23 mouse cellular contexts compared by ENCODE assay signal in the genomic region with DNA sequence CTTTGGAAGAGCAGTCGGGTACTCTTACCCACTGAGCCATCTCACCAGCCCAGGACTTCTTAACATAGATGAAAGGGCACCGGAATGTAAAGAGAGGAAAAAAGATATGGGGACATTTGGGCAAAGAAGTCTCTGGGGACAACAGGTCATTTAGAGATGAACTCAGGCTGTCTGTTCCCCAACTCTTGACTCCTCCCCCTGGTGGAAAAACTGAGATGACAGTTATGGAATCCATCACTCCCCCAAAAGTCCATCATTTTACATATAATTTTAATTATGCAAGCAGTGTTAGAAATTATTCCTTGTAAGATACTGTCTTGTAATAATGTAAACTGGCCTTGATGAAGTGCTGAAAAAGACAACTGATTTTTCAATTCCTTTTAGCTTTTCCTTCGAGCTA. TPM values are rescaled to one million over a fixed set of nuclear protein-coding genes. Genes with fewer than 3 reads are reported as not detected.
A peak's percentile ranks its signal among the peaks of the same experiment; 100 is the strongest.
DNase-seq lines count a peak whose midpoint lies in the region; ATAC-seq and TF ChIP-seq lines count a peak whose summit lies in the region.
"Had no signal": no experiment of that assay in that cellular context is flagged by ENCODE, and none has a peak within 500 bp of the region (broad histone marks: within the 10 kb centered on the region; RNA-seq: fewer than 3 reads in every experiment).

No protein-coding gene starts in this region.

- no peak for TF ChIP-seq EP300 in MEL (IDR thresholded peaks at IDR 0.05; ENCODE audit: low read depth in 1 of 2, low read length in 2 of 2)

- no peak for DNase-seq in heart, adult 18-20 months
- no peak for DNase-seq in left cerebral cortex, adult 2 months (ENCODE audit: extremely low spot score in 1 of 2, low spot score in 2 of 2)
- DNase-seq in left cerebral cortex, postnatal 25 days (ENCODE audit: low spot score in 2 of 2) = no peak
- peak; percentile 30 for DNase-seq in MEL (ENCODE audit: low read depth, low spot score)
- DNase-seq in limb, embryonic 10.5 days (ENCODE audit: low spot score) = no peak
- DNase-seq in urinary bladder, postnatal 10 days (ENCODE audit: low spot score) = no peak
- DNase-seq: adrenal gland, adult 2 months; cerebellum, adult 11-12 months; cerebellum, postnatal 14 days; embryo, embryonic 11 days; gastrocnemius, postnatal 10 days; heart, adult 11 months; kidney, adult 18-20 months; layer of hippocampus, postnatal 36 days; liver; lung, postnatal 4 days; midbrain, embryonic 14.5 days; retina, postnatal 1 day had no signal

- H3K4me1 ChIP-seq in heart, embryonic 13.5 days = peaks cover 68% of the 10 kb centered on the region
- peaks cover 0 to 3% of the 10 kb centered on the region in 2 experiments; a peak in 3 of 4 replicates for H3K4me1 ChIP-seq in MEL (ENCODE audit: control insufficient read depth in 1 of 2, insufficient read depth in 2 of 2, low read length in 2 of 2)
- peaks cover 47% of the 10 kb centered on the region for H3K4me1 ChIP-seq in limb, embryonic 10.5 days

- peak; percentile 29 for TF ChIP-seq CTCF in left cerebral cortex, adult 2 months (IDR thresholded peaks at IDR 0.05)
- no peak; a peak in 1 of 6 replicates for TF ChIP-seq CTCF in MEL (IDR thresholded peaks at IDR 0.05 in 2 of 3, conservative IDR thresholded peaks at IDR 0.05 in 1 of 3; ENCODE audit: control insufficient read depth in 1 of 3, insufficient read depth in 1 of 3, low read depth in 2 of 3, low read length in 3 of 3, poor library complexity in 1 of 3, severe bottlenecking in 1 of 3)

- no peak overlapping the region for H3K9ac ChIP-seq in heart, embryonic 13.5 days
- H3K9ac ChIP-seq in MEL (ENCODE audit: control insufficient read depth, low read depth, low read length, poor library complexity, severe bottlenecking) = no peak overlapping the region

- H3K4me2 ChIP-seq in heart, embryonic 13.5 days = peak overlapping the region; percentile 87

- H3K9me3 ChIP-seq in heart, embryonic 13.5 days = no peaks in the 10 kb centered on the region
- H3K9me3 ChIP-seq in MEL (replicated peaks; ENCODE audit: insufficient read depth, low read length) = no peaks in the 10 kb centered on the region
- no peaks in the 10 kb centered on the region for H3K9me3 ChIP-seq in limb, embryonic 10.5 days (replicated peaks)
- H3K9me3 ChIP-seq: neural tube, embryonic 13.5 days had no signal

- intact Hi-C loops in left cerebral cortex, adult 2 months (cut with DNase I) = no loop called here
- intact Hi-C loops in left cerebral cortex, postnatal 25 days (cut with DNase I) = no loop called here

- H3K27me3 ChIP-seq in heart, embryonic 13.5 days (replicated peaks) = no peaks in the 10 kb centered on the region
- H3K27me3 ChIP-seq in MEL (ENCODE audit: control insufficient read depth in 1 of 2, insufficient read depth in 2 of 2, low read length in 2 of 2) = no peaks in the 10 kb centered on the region
- H3K27me3 ChIP-seq in limb, embryonic 10.5 days (ENCODE audit: low read depth, poor library complexity, severe bottlenecking) = no peaks in the 10 kb centered on the region

- peak overlapping the region; percentile 98 for H3K27ac ChIP-seq in heart, embryonic 13.5 days (replicated peaks)
- no peak overlapping the region for H3K27ac ChIP-seq in left cerebral cortex, adult 2 months
- no peak overlapping the region for H3K27ac ChIP-seq in MEL (ENCODE audit: control insufficient read depth, low read depth, low read length)
- 0 out of 2 replicates have a peak overlapping the region, but pooled peaks have one; percentile 96 for H3K27ac ChIP-seq in limb, embryonic 10.5 days
- H3K27ac ChIP-seq: hindbrain, postnatal 0 days had no signal

- H3K4me3 ChIP-seq in heart, embryonic 13.5 days = no peak overlapping the region
- H3K4me3 ChIP-seq in left cerebral cortex, adult 2 months = no peak overlapping the region
- no peak overlapping the region for H3K4me3 ChIP-seq in MEL (ENCODE audit: control insufficient read depth in 1 of 2, insufficient read depth in 1 of 2, low read depth in 2 of 2, low read length in 2 of 2)
- no peak overlapping the region for H3K4me3 ChIP-seq in limb, embryonic 10.5 days

- no peak for ATAC-seq in heart, embryonic 13.5 days (ENCODE audit: extremely low read depth, insufficient number of reproducible peaks, low FRiP score, low TSS enrichment)
- ATAC-seq: forebrain, embryonic 16.5 days; hindbrain, postnatal 0 days had no signal

- TF ChIP-seq POLR2A in MEL (IDR thresholded peaks at IDR 0.05; ENCODE audit: control insufficient read depth in 1 of 2, insufficient read depth in 1 of 2, low read depth in 1 of 2, low read length in 2 of 2, poor library complexity in 1 of 2) = no peak

- 71% methylated on average over 3 of the region's 3 CpGs for WGBS in heart, embryonic 13.5 days
- 91% methylated on average over 3 of the region's 3 CpGs for WGBS in limb, embryonic 10.5 days

- no peaks in the 10 kb centered on the region; the same call in 1 of the 2 replicates for H3K79me2 ChIP-seq in MEL (ENCODE audit: control insufficient read depth, insufficient read depth, low read length, poor library complexity)

- peaks cover 37% of the 10 kb centered on the region for H3K36me3 ChIP-seq in heart, embryonic 13.5 days
- H3K36me3 ChIP-seq in MEL (ENCODE audit: control insufficient read depth in 1 of 2, insufficient read depth in 2 of 2, low read length in 2 of 2) = peaks cover 0 to 4% of the 10 kb centered on the region in 2 experiments; a peak in 2 of 4 replicates
- H3K36me3 ChIP-seq in limb, embryonic 10.5 days = peaks cover 45% of the 10 kb centered on the region

- TF ChIP-seq RAD21 in MEL (IDR thresholded peaks at IDR 0.05; ENCODE audit: low read depth, low read length) = no peak

TF ChIP-seq in MEL, 35 proteins besides CTCF, POLR2A, EP300 and RAD21 (continues in another document):
- TF ChIP-seq SMC3 (IDR thresholded peaks at IDR 0.05; ENCODE audit: low read depth, low read length) = no peak
- no peak for TF ChIP-seq MAZ (IDR thresholded peaks at IDR 0.05; ENCODE audit: low read depth, low read length)
- no peak for TF ChIP-seq TBP (IDR thresholded peaks at IDR 0.05; ENCODE audit: low read depth, low read length)
- TF ChIP-seq MAX (IDR thresholded peaks at IDR 0.05; ENCODE audit: low read length) = no peak
- TF ChIP-seq USF1 (IDR thresholded peaks at IDR 0.05; ENCODE audit: low read depth, low read length) = no peak
- TF ChIP-seq MXI1 (IDR thresholded peaks at IDR 0.05; ENCODE audit: low read depth, low read length) = no peak
- TF ChIP-seq ZNF384 (IDR thresholded peaks at IDR 0.05; ENCODE audit: low read depth, low read length) = no peak
- no peak for TF ChIP-seq TCF12 (IDR thresholded peaks at IDR 0.05; ENCODE audit: low read depth, low read length)
- TF ChIP-seq KAT2A (conservative IDR thresholded peaks at IDR 0.05; ENCODE audit: low read depth, low read length) = no peak

RNA-seq across cellular contexts. Expression of a gene that starts 2.6 kb away (rescaled TPM):
- 4.6 and 4.7 TPM in 2 replicates for polyA plus RNA-seq in heart, embryonic 13.5 days (2015; fragmentation: Nextera tagmentation; extraction: Ambion mirVana)
- 1 to 10 TPM; 8.7 to 9.4 TPM for total RNA-seq in heart, adult 18-20 months (2021)
- 100 to 1,000 TPM; 188 to 196 TPM for total RNA-seq in left cerebral cortex, adult 2 months (2021)
- total RNA-seq in left cerebral cortex, postnatal 25 days (2021) = 100 to 1,000 TPM; 176 to 184 TPM
- 0.31 and 0.49 TPM in 2 replicates for total RNA-seq in MEL (2012; rRNA removed)
- polyA plus RNA-seq in MEL (2012; ENCODE audit: insufficient read depth in 1 of 2, insufficient read length in 2 of 2, low read depth in 1 of 2, low replicate concordance in 2 of 2, missing spikeins in 1 of 2) = 1 to 10 TPM in 1 of 2 experiments, not detected in 1; 2.1 TPM
- 7.0 and 8.2 TPM in 2 replicates for polyA plus RNA-seq in limb, embryonic 10.5 days (2016; fragmentation: Nextera tagmentation; extraction: Ambion mirVana)

RNA-seq across cellular contexts. Expression of a gene that starts 13.9 kb away (rescaled TPM):
- polyA plus RNA-seq in heart, embryonic 13.5 days (2015; fragmentation: Nextera tagmentation; extraction: Ambion mirVana) = 4.5 and 4.9 TPM in 2 replicates
- total RNA-seq in heart, adult 18-20 months (2021) = under 1 TPM in 1 of 2 experiments, not detected in 1; 0.47 TPM
- 1 to 10 TPM; 1.8 to 2.7 TPM for total RNA-seq in left cerebral cortex, adult 2 months (2021)
- total RNA-seq in left cerebral cortex, postnatal 25 days (2021) = 1 to 10 TPM; 2.5 to 4.0 TPM
- total RNA-seq in MEL (2012; rRNA removed) = 0.39 TPM in 1 of 2 replicates, not detected in the other
- polyA plus RNA-seq in MEL (2012; ENCODE audit: insufficient read depth in 1 of 2, insufficient read length in 2 of 2, low read depth in 1 of 2, low replicate concordance in 2 of 2, missing spikeins in 1 of 2) = 1 to 10 TPM in 1 of 2 experiments, not detected in 1; 2.2 TPM
- 15.4 and 18.5 TPM in 2 replicates for polyA plus RNA-seq in limb, embryonic 10.5 days (2016; fragmentation: Nextera tagmentation; extraction: Ambion mirVana)
- total RNA-seq: megakaryocyte-erythroid progenitor cell, adult 5-6 weeks had no signal

RNA-seq across cellular contexts. Expression of a gene that starts 28.6 kb away (rescaled TPM):
- 0.32 and 0.59 TPM in 2 replicates for polyA plus RNA-seq in heart, embryonic 13.5 days (2015; fragmentation: Nextera tagmentation; extraction: Ambion mirVana)
- total RNA-seq in heart, adult 18-20 months (2021) = 1 to 10 TPM; 1.5 TPM
- total RNA-seq in left cerebral cortex, adult 2 months (2021) = under 1 TPM; 0.11 to 0.21 TPM
- total RNA-seq in left cerebral cortex, postnatal 25 days (2021) = under 1 TPM; 0.14 to 0.16 TPM
- 19.6 and 22.8 TPM in 2 replicates for total RNA-seq in MEL (2012; rRNA removed)
- polyA plus RNA-seq in MEL (2012; ENCODE audit: insufficient read depth in 1 of 2, insufficient read length in 2 of 2, low read depth in 1 of 2, low replicate concordance in 2 of 2, missing spikeins in 1 of 2) = 10 to 100 TPM in 1 of 2 experiments, not detected in 1; 23.7 TPM
- polyA plus RNA-seq in limb, embryonic 10.5 days (2016; fragmentation: Nextera tagmentation; extraction: Ambion mirVana) = 0.18 and 0.43 TPM in 2 replicates
- total RNA-seq: layer of hippocampus, postnatal 36 days; megakaryocyte-erythroid progenitor cell, adult 5-6 weeks had no signal

RNA-seq across cellular contexts. Expression of a gene that starts 35.0 kb away (rescaled TPM):
- 9.6 and 11.1 TPM in 2 replicates for polyA plus RNA-seq in heart, embryonic 13.5 days (2015; fragmentation: Nextera tagmentation; extraction: Ambion mirVana)
- 10 to 100 TPM; 19.7 to 22.2 TPM for total RNA-seq in heart, adult 18-20 months (2021)
- total RNA-seq in left cerebral cortex, adult 2 months (2021) = 10 to 100 TPM in 1 of 2 experiments, 1 to 10 TPM in 1; 6.3 to 12.0 TPM
- 1 to 10 TPM; 3.8 to 7.3 TPM for total RNA-seq in left cerebral cortex, postnatal 25 days (2021)
- total RNA-seq in MEL (2012; rRNA removed) = 2.1 and 2.9 TPM in 2 replicates
- 1 to 10 TPM in 1 of 2 experiments, not detected in 1; 8.7 TPM for polyA plus RNA-seq in MEL (2012; ENCODE audit: insufficient read depth in 1 of 2, insufficient read length in 2 of 2, low read depth in 1 of 2, low replicate concordance in 2 of 2, missing spikeins in 1 of 2)
- polyA plus RNA-seq in limb, embryonic 10.5 days (2016; fragmentation: Nextera tagmentation; extraction: Ambion mirVana) = 15.0 and 15.6 TPM in 2 replicates

RNA-seq across cellular contexts. Expression of a gene that starts 46.2 kb away (rescaled TPM):
- 85.5 and 101 TPM in 2 replicates for polyA plus RNA-seq in heart, embryonic 13.5 days (2015; fragmentation: Nextera tagmentation; extraction: Ambion mirVana)
- 100 to 1,000 TPM; 166 to 200 TPM for total RNA-seq in heart, adult 18-20 months (2021)
- 1,000 to 10,000 TPM; 1,732 to 1,834 TPM for total RNA-seq in left cerebral cortex, adult 2 months (2021)
- 1,000 to 10,000 TPM; 1,837 to 1,919 TPM for total RNA-seq in left cerebral cortex, postnatal 25 days (2021)
- total RNA-seq in MEL (2012; rRNA removed) = 450 and 482 TPM in 2 replicates
- polyA plus RNA-seq in MEL (2012; ENCODE audit: insufficient read depth in 1 of 2, insufficient read length in 2 of 2, low read depth in 1 of 2, low replicate concordance in 2 of 2, missing spikeins in 1 of 2) = 1,000 to 10,000 TPM in 1 of 2 experiments, 100 to 1,000 TPM in 1; 515 to 1,030 TPM
- polyA plus RNA-seq in limb, embryonic 10.5 days (2016; fragmentation: Nextera tagmentation; extraction: Ambion mirVana) = 127 and 134 TPM in 2 replicates

Comparison
In these comparisons a context has a peak if more than half of its experiments do, and no peak if none do; other contexts are left out.
1. H3K27ac ChIP-seq: peak in heart, embryonic 13.5 days (single experiment) and limb, embryonic 10.5 days (single experiment); none in left cerebral cortex, adult 2 months (single experiment) and MEL (single experiment).
2. RNA of a gene that starts 2.6 kb away (total RNA-seq): 188 to 196 TPM in left cerebral cortex, adult 2 months and 176 to 184 TPM in left cerebral cortex, postnatal 25 days; 8.7 to 9.4 TPM in heart, adult 18-20 months and 0.31 to 0.49 TPM in MEL; every median in the first group is over 10 times any median in the second.